Mouse (Mus musculus) intestine, postnatal 0 days (tissue): ENCODE measurements at regions not wholly inside any gene's neighbourhood (a gene's known extent, or its start where the extent isn't known, plus 50 kb on each side); places are given as distances from the start of the nearest gene placed in this dataset.

ENCODE experiments used
- ATAC-seq: fragments of 200-750 bp; cut with Nextera tagmentation; 2 replicates; pipeline ENCODE4 v1.8.0; 2017; ENCODE audit warnings: mild to moderate bottlenecking, moderate TSS enrichment, moderate library complexity
- H3K27ac ChIP-seq: fragments of 300-500 bp; sonication (generic); 2 replicates; pipeline ENCODE4 v1.5.1; 2014; ENCODE audit warnings: mild to moderate bottlenecking, low read depth, low read length, moderate library complexity
- H3K27me3 ChIP-seq: fragments of 300-500 bp; sonication (generic); replicated peaks from 2 replicates; pipeline ENCODE4 v1.6.1; 2014; ENCODE audit warnings: low read length, mixed read lengths; ENCODE audit not compliant: control insufficient read depth, insufficient read depth
- H3K36me3 ChIP-seq: fragments of 300-500 bp; sonication (generic); 2 replicates; pipeline ENCODE4 v1.6.1; 2014; ENCODE audit warnings: mild to moderate bottlenecking, moderate library complexity; ENCODE audit not compliant: control insufficient read depth, insufficient read depth
- H3K4me1 ChIP-seq: fragments of 300-500 bp; sonication (generic); replicated peaks from 2 replicates; pipeline ENCODE4 v1.6.1; 2014; ENCODE audit warnings: antibody characterized with exemption, low read length, mixed read lengths; ENCODE audit not compliant: control insufficient read depth, insufficient read depth
- H3K4me2 ChIP-seq: fragments of 300-500 bp; sonication (generic); replicated peaks from 2 replicates; pipeline ENCODE4 v1.6.1; 2014; ENCODE audit warnings: low read depth, mild to moderate bottlenecking, moderate library complexity
- H3K4me3 ChIP-seq: fragments of 300-500 bp; sonication (generic); 2 replicates; pipeline ENCODE4 v1.5.1; 2014; ENCODE audit warnings: low read depth, low read length
- H3K9ac ChIP-seq: fragments of 300-500 bp; sonication (generic); 2 replicates; pipeline ENCODE4 v1.6.1; 2014; ENCODE audit warnings: mild to moderate bottlenecking, low read depth, low read length
- H3K9me3 ChIP-seq: fragments of 300-500 bp; sonication (generic); 2 replicates; pipeline ENCODE4 v1.6.1; 2016; ENCODE audit warnings: mixed run types; ENCODE audit not compliant: control insufficient read depth
- CTCF ChIP-seq: sonication (generic); IDR thresholded peaks from 2 replicates; pipeline ENCODE4 v1.5.1; 2016; ENCODE audit warnings: low read depth, mild to moderate bottlenecking, control low read depth, antibody characterized with exemption, moderate library complexity
- WGBS: fragments of 180-500 bp; shearing (Covaris S2); extraction: QIAGEN DNeasy Blood & Tissue Kit; methylation state at CpG from one replicate; pipeline ENCODE4 v1.1.7; 2014; 5-methylcytosine and 5-hydroxymethylcytosine counted together

- ATAC-seq = no peak
Measured at GRCm38 (mm10) chr9:94047845-94048244, 490.0 kb downstream of the 1190002N15Rik start.

GRCm38 (mm10) chr9:94045462-94046126 lies 492.3 kb downstream of the 1190002N15Rik start:
- Histone ChIP-seq H3K27me3 (no peaks in the 10 kb centered on the region), H3K4me1 (no peaks in the 10 kb centered on the region), H3K4me2 (no peak overlapping the region), H3K4me3 (no peak overlapping the region), H3K36me3 (no peaks in the 10 kb centered on the region), H3K9me3 (no peaks in the 10 kb centered on the region), H3K27ac (no peak overlapping the region), H3K9ac (no peak overlapping the region)
- 83% methylated on average over 3 of the region's 3 CpGs for WGBS
- no peak for TF ChIP-seq CTCF
- no peak for ATAC-seq

More at GRCm38 (mm10) chr9:94047845-94048244, 490.0 kb downstream of the 1190002N15Rik start:
- Histone ChIP-seq H3K27ac (no peak overlapping the region), H3K36me3 (no peaks in the 10 kb centered on the region), H3K9me3 (no peaks in the 10 kb centered on the region), H3K4me1 (no peaks in the 10 kb centered on the region), H3K4me2 (no peak overlapping the region), H3K27me3 (no peaks in the 10 kb centered on the region), H3K4me3 (no peak overlapping the region), H3K9ac (no peak overlapping the region)
- TF ChIP-seq CTCF = no peak
- WGBS = 46% methylated on average over 7 of the region's 7 CpGs

DNA sequence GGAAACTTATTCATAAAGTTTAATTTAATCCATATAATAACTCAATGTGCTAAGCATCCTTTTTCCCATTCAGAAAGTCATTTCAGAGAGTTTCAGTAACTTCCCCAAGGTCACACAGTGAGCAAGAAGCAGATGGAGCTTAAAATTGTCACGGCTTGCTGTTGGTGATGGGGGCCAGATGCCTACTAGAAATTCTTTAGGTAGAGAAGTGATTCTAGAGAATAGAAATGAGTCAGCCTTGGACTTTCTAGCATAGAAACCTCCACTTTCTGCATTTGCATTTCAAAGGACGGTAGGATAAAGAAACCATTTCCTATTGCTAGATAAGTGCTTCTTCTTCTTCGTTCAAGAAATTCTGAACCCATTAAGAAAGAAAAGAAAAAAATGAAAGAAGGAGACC lies 514.1 kb downstream of the 1190002N15Rik start:
- Histone ChIP-seq H3K9me3 (no peaks in the 10 kb centered on the region), H3K4me3 (no peak overlapping the region), H3K4me2 (no peak overlapping the region), H3K27me3 (no peaks in the 10 kb centered on the region), H3K27ac (no peak overlapping the region), H3K9ac (no peak overlapping the region), H3K36me3 (no peaks in the 10 kb centered on the region), H3K4me1 (no peaks in the 10 kb centered on the region)
- TF ChIP-seq CTCF = no peak
- WGBS = 73% methylated on average over 3 of the region's 3 CpGs
- ATAC-seq = no peak

GRCm38 (mm10) chr9:94021293-94021903 lies 516.5 kb downstream of the 1190002N15Rik start:
- WGBS = 33% methylated on average over 1 of the region's 1 CpGs
- Histone ChIP-seq H3K4me2 (no peak overlapping the region), H3K9ac (no peak overlapping the region), H3K4me3 (no peak overlapping the region), H3K36me3 (no peaks in the 10 kb centered on the region), H3K4me1 (no peaks in the 10 kb centered on the region), H3K9me3 (no peaks in the 10 kb centered on the region), H3K27me3 (no peaks in the 10 kb centered on the region), H3K27ac (no peak overlapping the region)
- ATAC-seq = peak; percentile 93
- no peak for TF ChIP-seq CTCF

- H3K4me3 ChIP-seq = no peak overlapping the region
- TF ChIP-seq CTCF = no peak
- no peaks in the 10 kb centered on the region for H3K4me1 ChIP-seq
- no peak overlapping the region for H3K27ac ChIP-seq
- no peaks in the 10 kb centered on the region for H3K36me3 ChIP-seq
- no peak overlapping the region for H3K4me2 ChIP-seq
- no peak for ATAC-seq
- no peaks in the 10 kb centered on the region for H3K9me3 ChIP-seq
- H3K27me3 ChIP-seq = no peaks in the 10 kb centered on the region
- no peak overlapping the region for H3K9ac ChIP-seq
Measured at GRCm38 (mm10) chr9:94016747-94017487, 521.0 kb downstream of the 1190002N15Rik start.

GRCm38 (mm10) chr9:93992216-93992615 lies 545.7 kb downstream of the 1190002N15Rik start:
- H3K36me3 ChIP-seq = no peaks in the 10 kb centered on the region
- ATAC-seq = no peak
- 75% methylated on average over 3 of the region's 3 CpGs for WGBS
- H3K27ac ChIP-seq = no peak overlapping the region
- H3K4me1 ChIP-seq = no peaks in the 10 kb centered on the region
- no peak overlapping the region for H3K4me3 ChIP-seq
- no peaks in the 10 kb centered on the region for H3K9me3 ChIP-seq
- TF ChIP-seq CTCF = no peak
- H3K27me3 ChIP-seq = no peaks in the 10 kb centered on the region
- no peak overlapping the region for H3K4me2 ChIP-seq
- H3K9ac ChIP-seq = no peak overlapping the region
